Mouse (Mus musculus): ENCODE data around the gene Grik5. TPM values are rescaled to one million over a fixed set of nuclear protein-coding genes. Genes with fewer than 3 reads are reported as not detected.

The Grik5 gene
- polyA plus RNA-seq, 1 experiment from 2014 or later, result 1.5 TPM

- H3K4me3 ChIP-seq (ENCODE audit: low read length), result no peak overlapping the region
- no peaks in the 10 kb centered on the region for H3K36me3 ChIP-seq (ENCODE audit: control insufficient read depth, insufficient read depth, low read length)
- H3K4me2 ChIP-seq (ENCODE audit: low read depth, low read length), result no peak overlapping the region
- H3K27ac ChIP-seq (ENCODE audit: low read length), result no peak overlapping the region
- WGBS, result 73% methylated on average over 5 of the region's 5 CpGs
- no peaks in the 10 kb centered on the region for H3K4me1 ChIP-seq (ENCODE audit: control insufficient read depth, insufficient read depth, low read length)
- no peaks in the 10 kb centered on the region for H3K9me3 ChIP-seq (ENCODE audit: control insufficient read depth, low read length)
- no peak for ATAC-seq
- H3K9ac ChIP-seq (ENCODE audit: low read depth, low read length), result no peak overlapping the region
- no peaks in the 10 kb centered on the region for H3K27me3 ChIP-seq (replicated peaks; ENCODE audit: control insufficient read depth, insufficient read depth, low read length)
These were observed 86.3 kb downstream of the Grik5 start for GRCm38 (mm10) chr7:24985799-24986198.

DNA sequence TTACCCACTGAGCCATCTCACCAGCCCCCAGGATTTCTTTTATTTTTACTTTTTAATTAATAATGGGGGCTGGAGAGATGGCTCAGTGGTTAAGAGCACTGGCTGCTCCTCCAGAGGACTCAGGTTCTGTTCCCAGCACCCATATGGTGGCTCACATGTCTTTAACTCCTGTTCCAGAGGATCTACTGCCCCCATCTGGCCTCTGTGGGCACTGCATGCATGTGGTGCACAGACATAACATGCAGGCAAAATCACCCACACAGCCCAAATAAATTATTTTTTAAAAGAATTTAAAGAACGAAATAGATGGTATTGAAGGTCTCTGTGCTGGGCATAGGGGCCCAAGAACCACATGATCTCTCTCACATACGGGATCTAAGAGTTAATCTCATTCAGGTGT, 87.8 kb downstream of the Grik5 start:
- no peak for ATAC-seq
- no peaks in the 10 kb centered on the region for H3K36me3 ChIP-seq (ENCODE audit: control insufficient read depth, insufficient read depth, low read length)
- no peak overlapping the region for H3K9ac ChIP-seq (ENCODE audit: low read depth, low read length)
- H3K4me3 ChIP-seq (ENCODE audit: low read length), result no peak overlapping the region
- no peaks in the 10 kb centered on the region for H3K4me1 ChIP-seq (ENCODE audit: control insufficient read depth, insufficient read depth, low read length)
- no peaks in the 10 kb centered on the region for H3K27me3 ChIP-seq (replicated peaks; ENCODE audit: control insufficient read depth, insufficient read depth, low read length)
- no peak overlapping the region for H3K4me2 ChIP-seq (ENCODE audit: low read depth, low read length)
- no peak overlapping the region for H3K27ac ChIP-seq (ENCODE audit: low read length)
- no peaks in the 10 kb centered on the region for H3K9me3 ChIP-seq (ENCODE audit: control insufficient read depth, low read length)
- WGBS, result 85% methylated on average over 2 of the region's 2 CpGs

GRCm38 (mm10) chr7:24983396-24983795, 88.8 kb downstream of the Grik5 start:
- no peak for ATAC-seq
- WGBS, result 80% methylated on average over 5 of the region's 5 CpGs
- H3K4me2 ChIP-seq (ENCODE audit: low read depth, low read length), result no peak overlapping the region
- H3K9me3 ChIP-seq (ENCODE audit: control insufficient read depth, low read length), result no peaks in the 10 kb centered on the region
- H3K4me3 ChIP-seq (ENCODE audit: low read length), result no peak overlapping the region
- H3K4me1 ChIP-seq (ENCODE audit: control insufficient read depth, insufficient read depth, low read length), result no peaks in the 10 kb centered on the region
- H3K36me3 ChIP-seq (ENCODE audit: control insufficient read depth, insufficient read depth, low read length), result no peaks in the 10 kb centered on the region
- H3K27me3 ChIP-seq (replicated peaks; ENCODE audit: control insufficient read depth, insufficient read depth, low read length), result no peaks in the 10 kb centered on the region
- no peak overlapping the region for H3K27ac ChIP-seq (ENCODE audit: low read length)
- H3K9ac ChIP-seq (ENCODE audit: low read depth, low read length), result no peak overlapping the region

GRCm38 (mm10) chr7:24980439-24980838, 91.7 kb downstream of the Grik5 start:
- Histone ChIP-seq H3K4me2 (ENCODE audit: low read depth, low read length) (no peak overlapping the region), H3K27ac (ENCODE audit: low read length) (no peak overlapping the region), H3K27me3 (replicated peaks; ENCODE audit: control insufficient read depth, insufficient read depth, low read length) (no peaks in the 10 kb centered on the region), H3K9ac (ENCODE audit: low read depth, low read length) (no peak overlapping the region), H3K9me3 (ENCODE audit: control insufficient read depth, low read length) (no peaks in the 10 kb centered on the region), H3K4me3 (ENCODE audit: low read length) (no peak overlapping the region), H3K4me1 (ENCODE audit: control insufficient read depth, insufficient read depth, low read length) (no peaks in the 10 kb centered on the region), H3K36me3 (ENCODE audit: control insufficient read depth, insufficient read depth, low read length) (no peaks in the 10 kb centered on the region)
- 82% methylated on average over 7 of the region's 7 CpGs for WGBS
- no peak for ATAC-seq

DNA sequence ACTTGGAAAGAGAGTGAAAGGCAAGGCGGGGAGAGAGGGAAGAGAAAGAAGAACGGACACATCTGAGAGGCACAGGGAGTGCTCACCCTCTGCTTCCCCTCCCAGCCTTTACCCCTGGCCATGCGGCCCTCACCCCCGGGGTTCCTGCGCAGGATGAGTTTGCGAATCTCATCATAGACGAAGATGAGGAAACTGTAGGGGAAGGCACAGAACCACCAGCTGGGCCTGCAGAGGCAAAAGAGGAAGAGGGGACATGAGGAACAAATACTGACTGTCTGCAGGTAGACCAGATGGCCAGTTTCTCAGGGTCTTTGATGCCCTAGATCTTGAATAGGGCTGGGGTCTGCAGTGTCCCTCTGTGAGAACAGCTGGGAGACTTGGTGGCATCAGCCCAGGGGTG, 93.4 kb downstream of the Grik5 start:
- Histone ChIP-seq H3K27me3 (replicated peaks; ENCODE audit: control insufficient read depth, insufficient read depth, low read length) (no peaks in the 10 kb centered on the region), H3K4me1 (ENCODE audit: control insufficient read depth, insufficient read depth, low read length) (no peaks in the 10 kb centered on the region), H3K4me2 (ENCODE audit: low read depth, low read length) (no peak overlapping the region), H3K36me3 (ENCODE audit: control insufficient read depth, insufficient read depth, low read length) (no peaks in the 10 kb centered on the region), H3K27ac (ENCODE audit: low read length) (no peak overlapping the region), H3K9me3 (ENCODE audit: control insufficient read depth, low read length) (no peaks in the 10 kb centered on the region), H3K4me3 (ENCODE audit: low read length) (no peak overlapping the region), H3K9ac (ENCODE audit: low read depth, low read length) (no peak overlapping the region)
- ATAC-seq, result no peak
- 83% methylated on average over 7 of the region's 7 CpGs for WGBS

GRCm38 (mm10) chr7:24974893-24975595, 97.1 kb downstream of the Grik5 start:
- no peak overlapping the region for H3K4me2 ChIP-seq (ENCODE audit: low read depth, low read length)
- no peak overlapping the region for H3K4me3 ChIP-seq (ENCODE audit: low read length)
- H3K27me3 ChIP-seq (replicated peaks; ENCODE audit: control insufficient read depth, insufficient read depth, low read length), result no peaks in the 10 kb centered on the region
- ATAC-seq, result no peak
- no peaks in the 10 kb centered on the region for H3K9me3 ChIP-seq (ENCODE audit: control insufficient read depth, low read length)
- WGBS, result 31% methylated on average over 9 of the region's 9 CpGs
- no peak overlapping the region for H3K27ac ChIP-seq (ENCODE audit: low read length)
- no peak overlapping the region for H3K9ac ChIP-seq (ENCODE audit: low read depth, low read length)
- H3K36me3 ChIP-seq (ENCODE audit: control insufficient read depth, insufficient read depth, low read length), result peaks cover 3% of the 10 kb centered on the region; the same call in 1 of the 2 replicates
- peaks cover 4% of the 10 kb centered on the region for H3K4me1 ChIP-seq (ENCODE audit: control insufficient read depth, insufficient read depth, low read length)

GRCm38 (mm10) chr7:24973902-24974301, 98.2 kb downstream of the Grik5 start:
- H3K4me1 ChIP-seq (ENCODE audit: control insufficient read depth, insufficient read depth, low read length), result peaks cover 4% of the 10 kb centered on the region
- H3K9ac ChIP-seq (ENCODE audit: low read depth, low read length), result no peak overlapping the region
- no peaks in the 10 kb centered on the region for H3K9me3 ChIP-seq (ENCODE audit: control insufficient read depth, low read length)
- 81% methylated on average over 5 of the region's 5 CpGs for WGBS
- no peak overlapping the region for H3K4me2 ChIP-seq (ENCODE audit: low read depth, low read length)
- H3K4me3 ChIP-seq (ENCODE audit: low read length), result no peak overlapping the region
- peaks cover 6% of the 10 kb centered on the region for H3K36me3 ChIP-seq (ENCODE audit: control insufficient read depth, insufficient read depth, low read length)
- H3K27ac ChIP-seq (ENCODE audit: low read length), result no peak overlapping the region
- no peaks in the 10 kb centered on the region for H3K27me3 ChIP-seq (replicated peaks; ENCODE audit: control insufficient read depth, insufficient read depth, low read length)
- ATAC-seq, result no peak

DNA sequence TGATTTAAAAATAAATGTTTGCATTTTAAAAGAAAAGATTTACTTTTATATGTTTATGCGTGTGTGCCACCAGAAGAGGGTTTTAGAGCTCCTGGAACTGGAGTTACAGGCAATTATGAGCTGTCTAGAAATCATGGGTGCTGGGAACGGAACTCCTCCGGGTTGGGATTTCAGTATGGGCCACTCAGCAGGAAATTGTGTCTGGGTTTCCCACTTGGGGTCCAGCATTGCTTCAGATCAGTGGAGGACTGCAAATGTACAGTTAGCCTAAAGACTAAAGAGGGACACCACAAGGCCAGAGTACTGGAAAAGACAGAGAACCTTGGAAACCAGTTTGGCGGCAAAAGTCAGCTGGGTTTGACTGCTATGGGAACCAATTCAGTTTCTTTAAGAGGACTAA, 98.9 kb downstream of the Grik5 start:
- ATAC-seq, result no peak
- H3K27me3 ChIP-seq (replicated peaks; ENCODE audit: control insufficient read depth, insufficient read depth, low read length), result no peaks in the 10 kb centered on the region
- no peak overlapping the region for H3K4me3 ChIP-seq (ENCODE audit: low read length)
- H3K9me3 ChIP-seq (ENCODE audit: control insufficient read depth, low read length), result no peaks in the 10 kb centered on the region
- no peak overlapping the region for H3K9ac ChIP-seq (ENCODE audit: low read depth, low read length)
- WGBS, result 81% methylated on average over 4 of the region's 4 CpGs
- no peak overlapping the region for H3K27ac ChIP-seq (ENCODE audit: low read length)
- no peak overlapping the region for H3K4me2 ChIP-seq (ENCODE audit: low read depth, low read length)
- peaks cover 4% of the 10 kb centered on the region for H3K4me1 ChIP-seq (ENCODE audit: control insufficient read depth, insufficient read depth, low read length)
- peaks cover 6% of the 10 kb centered on the region for H3K36me3 ChIP-seq (ENCODE audit: control insufficient read depth, insufficient read depth, low read length)

GRCm38 (mm10) chr7:24971972-24972893, 99.9 kb downstream of the Grik5 start, which contains the start of gene Rabac1:
TSS of gene Rabac1 (minus strand) at chr7:24972754.
- Histone ChIP-seq H3K9ac (ENCODE audit: low read depth, low read length) (peak within 1 kb of the TSS; percentile 91), H3K9me3 (ENCODE audit: control insufficient read depth, low read length) (no peaks in the 10 kb centered on the region), H3K4me2 (ENCODE audit: low read depth, low read length) (peak within 1 kb of the TSS; percentile 70), H3K27ac (ENCODE audit: low read length) (peak within 1 kb of the TSS; percentile 89), H3K36me3 (ENCODE audit: control insufficient read depth, insufficient read depth, low read length) (peaks cover 6% of the 10 kb centered on the region), H3K27me3 (replicated peaks; ENCODE audit: control insufficient read depth, insufficient read depth, low read length) (no peaks in the 10 kb centered on the region), H3K4me1 (ENCODE audit: control insufficient read depth, insufficient read depth, low read length) (peaks cover 4% of the 10 kb centered on the region), H3K4me3 (ENCODE audit: low read length) (peak within 1 kb of the TSS; percentile 88)
- WGBS, result under 1% methylated on average over 45 of the region's 45 CpGs
- peak; percentile 96 for ATAC-seq
